Mouse (Mus musculus): ENCODE results near the gene Trim63.
"Not testable (repeated sequence)": the region's sequence is repeated elsewhere in the genome, so short reads cannot be mapped to it uniquely, and the experiment has no call there.

Gene Trim63

GRCm38 (mm10) chr4:134314876-134315275, at the start of gene Trim63:
TSS of gene Trim63 (plus strand) at chr4:134315120.
- no peak for DNase-seq (ENCODE audit: extremely low read depth, insufficient read length, low spot score)

- DNase-seq (ENCODE audit: extremely low read depth, insufficient read length, low spot score), result no peak
Observed at GRCm38 (mm10) chr4:134265860-134266585, 48.9 kb upstream of the Trim63 start.

- DNase-seq (ENCODE audit: extremely low read depth, insufficient read length, low spot score), result no peak
Observed at GRCm38 (mm10) chr4:134268102-134268655, 46.7 kb upstream of the Trim63 start.

GRCm38 (mm10) chr4:134269622-134270021, 45.3 kb upstream of the Trim63 start:
- not testable (repeated sequence) for DNase-seq (ENCODE audit: extremely low read depth, insufficient read length, low spot score)

- DNase-seq (ENCODE audit: extremely low read depth, insufficient read length, low spot score), result no peak
Observed at GRCm38 (mm10) chr4:134271979-134272378, 42.9 kb upstream of the Trim63 start.

GRCm38 (mm10) chr4:134272731-134273416, 42.0 kb upstream of the Trim63 start:
- DNase-seq (ENCODE audit: extremely low read depth, insufficient read length, low spot score), result no peak

GRCm38 (mm10) chr4:134273417-134274345, 41.2 kb upstream of the Trim63 start:
- no peak for DNase-seq (ENCODE audit: extremely low read depth, insufficient read length, low spot score)

GRCm38 (mm10) chr4:134284942-134285341, 30.0 kb upstream of the Trim63 start:
- no peak for DNase-seq (ENCODE audit: extremely low read depth, insufficient read length, low spot score)

- DNase-seq (ENCODE audit: extremely low read depth, insufficient read length, low spot score), result no peak
Observed at GRCm38 (mm10) chr4:134286226-134287167, 28.4 kb upstream of the Trim63 start.

- DNase-seq (ENCODE audit: extremely low read depth, insufficient read length, low spot score), result peak; percentile 92
Observed at GRCm38 (mm10) chr4:134287168-134287564, 27.8 kb upstream of the Trim63 start.

- DNase-seq (ENCODE audit: extremely low read depth, insufficient read length, low spot score), result peak; percentile 85
Observed at GRCm38 (mm10) chr4:134287575-134288025, 27.3 kb upstream of the Trim63 start, which contains the start of gene Pdik1l. TSS of gene Pdik1l (minus strand) at chr4:134287895.

GRCm38 (mm10) chr4:134288397-134289256, 26.3 kb upstream of the Trim63 start:
- no peak for DNase-seq (ENCODE audit: extremely low read depth, insufficient read length, low spot score)

GRCm38 (mm10) chr4:134292067-134292466, 22.9 kb upstream of the Trim63 start:
- no peak for DNase-seq (ENCODE audit: extremely low read depth, insufficient read length, low spot score)

- DNase-seq (ENCODE audit: extremely low read depth, insufficient read length, low spot score), result no peak
Observed at GRCm38 (mm10) chr4:134293061-134293691, 21.7 kb upstream of the Trim63 start.

- DNase-seq (ENCODE audit: extremely low read depth, insufficient read length, low spot score), result no peak
Observed at GRCm38 (mm10) chr4:134293692-134294163, 21.2 kb upstream of the Trim63 start.

GRCm38 (mm10) chr4:134296096-134296495, 18.8 kb upstream of the Trim63 start:
- DNase-seq (ENCODE audit: extremely low read depth, insufficient read length, low spot score), result not testable (repeated sequence)

GRCm38 (mm10) chr4:134296523-134296922, 18.4 kb upstream of the Trim63 start:
- no peak for DNase-seq (ENCODE audit: extremely low read depth, insufficient read length, low spot score)

- no peak for DNase-seq (ENCODE audit: extremely low read depth, insufficient read length, low spot score)
Observed at GRCm38 (mm10) chr4:134297369-134297768, 17.6 kb upstream of the Trim63 start.

Data from 3134 (cell line).